ENCODE assay signal across 30 mouse cellular contexts in genomic region chr7:51967581-51967980, GRCm38 (mm10). TPM values are rescaled to one million over a fixed set of nuclear protein-coding genes. Genes with fewer than 3 reads are reported as not detected.
"Had no signal": no experiment of that assay in that cellular context is flagged by ENCODE, and none has a peak within 500 bp of the region (broad histone marks: within the 10 kb centered on the region; RNA-seq: fewer than 3 reads in every experiment).

No protein-coding gene starts in this region.

- H3K27me3 ChIP-seq: kidney, embryonic 15.5 days; liver, embryonic 13.5 days; midbrain, embryonic 15.5 days had no signal

- H3K9me3 ChIP-seq: kidney, embryonic 15.5 days; liver, embryonic 13.5 days; midbrain, embryonic 15.5 days had no signal

- H3K4me1 ChIP-seq: kidney, embryonic 15.5 days; liver, embryonic 13.5 days had no signal

- H3K27ac ChIP-seq: kidney, embryonic 15.5 days; liver, embryonic 13.5 days; midbrain, embryonic 15.5 days had no signal

- H3K36me3 ChIP-seq: kidney, embryonic 15.5 days; liver, embryonic 13.5 days; midbrain, embryonic 15.5 days had no signal

- H3K4me3 ChIP-seq: kidney, embryonic 15.5 days; liver, embryonic 13.5 days; midbrain, embryonic 15.5 days had no signal

- H3K9ac ChIP-seq: kidney, embryonic 15.5 days; liver, embryonic 13.5 days; midbrain, embryonic 15.5 days had no signal

- ATAC-seq: midbrain, embryonic 15.5 days had no signal

- DNase-seq: kidney, adult 11 months; kidney, adult 8-10 months; kidney, postnatal 10 days; kidney, postnatal 36 days; liver, embryonic 13.5 days; lung, adult 2 months; lung, postnatal 14 days; lung, postnatal 4 days; thymus, adult 18-20 months; thymus, postnatal 36 days had no signal

- H3K4me2 ChIP-seq: kidney, embryonic 15.5 days; liver, embryonic 13.5 days; midbrain, embryonic 11.5 days; midbrain, embryonic 15.5 days had no signal

RNA-seq across cellular contexts. Expression of gene 1700015G11Rik, which starts 47.9 kb away (rescaled TPM):
- total RNA-seq: layer of hippocampus, adult 18-20 months; layer of hippocampus, postnatal 14 days; left cerebral cortex, adult 18-20 months; left cerebral cortex, postnatal 36 days; liver, adult 2 months; megakaryocyte progenitor cell, adult 5-6 weeks; megakaryocyte-erythroid progenitor cell, adult 5-6 weeks; monocyte, adult 5-6 weeks; neutrophil, adult 5-6 weeks had no signal
- polyA plus RNA-seq: kidney, embryonic 15.5 days; limb, embryonic 14.5 days; liver, adult 2 months; liver, embryonic 13.5 days; liver, embryonic 16.5 days; lung, adult 2 months; lung, embryonic 16.5 days; midbrain, embryonic 11.5 days; midbrain, embryonic 15.5 days; neural tube, embryonic 11.5 days; small intestine, adult 2 months; spleen, adult 2 months; stomach, embryonic 16.5 days; urinary bladder, adult 2 months had no signal
